Mouse (Mus musculus): ENCODE results near the gene Dvl1.

Dvl1 gene

DNA sequence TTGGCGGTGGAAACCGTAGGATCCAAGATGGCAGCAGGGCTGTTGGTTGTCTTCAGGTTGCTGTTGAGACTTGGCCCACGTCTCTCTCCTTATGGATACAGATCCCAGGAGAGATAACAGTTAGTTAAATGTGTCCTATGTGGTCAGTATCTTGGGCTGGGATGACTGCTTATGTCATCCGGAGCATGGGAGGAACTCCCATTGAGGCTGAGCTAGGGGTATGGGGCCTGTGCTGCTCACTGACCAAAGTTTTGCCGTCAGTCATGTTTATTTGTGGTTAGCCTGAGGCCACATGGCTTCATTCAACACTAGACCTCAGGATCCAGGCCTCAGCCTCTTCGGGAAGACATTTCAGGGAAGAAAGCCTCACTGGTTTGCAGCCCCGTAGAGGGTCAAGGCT lies 24.2 kb downstream of the Dvl1 start:
- no peak for DNase-seq (ENCODE audit: low read depth, low spot score)

DNA sequence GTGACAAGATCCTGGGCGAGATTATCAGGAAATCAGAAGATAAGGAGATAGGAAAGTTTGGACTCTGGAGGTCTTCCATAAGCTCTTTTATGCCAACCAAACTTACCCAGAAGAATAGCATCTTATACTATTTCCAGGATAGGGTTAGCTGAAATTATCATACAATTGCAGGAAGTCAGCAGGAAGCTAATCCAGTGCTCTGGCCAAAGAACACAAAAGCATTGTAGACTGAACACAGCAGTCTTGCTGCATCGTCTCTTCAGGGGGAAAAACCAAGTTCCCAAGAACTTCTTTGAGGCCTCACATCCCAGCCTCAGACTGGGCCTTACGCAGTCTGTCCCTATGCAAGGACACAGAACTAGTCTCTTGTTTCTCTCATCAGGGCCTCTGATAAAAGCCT lies 36.4 kb downstream of the Dvl1 start:
- DNase-seq (ENCODE audit: low read depth, low spot score) = no peak

DNA sequence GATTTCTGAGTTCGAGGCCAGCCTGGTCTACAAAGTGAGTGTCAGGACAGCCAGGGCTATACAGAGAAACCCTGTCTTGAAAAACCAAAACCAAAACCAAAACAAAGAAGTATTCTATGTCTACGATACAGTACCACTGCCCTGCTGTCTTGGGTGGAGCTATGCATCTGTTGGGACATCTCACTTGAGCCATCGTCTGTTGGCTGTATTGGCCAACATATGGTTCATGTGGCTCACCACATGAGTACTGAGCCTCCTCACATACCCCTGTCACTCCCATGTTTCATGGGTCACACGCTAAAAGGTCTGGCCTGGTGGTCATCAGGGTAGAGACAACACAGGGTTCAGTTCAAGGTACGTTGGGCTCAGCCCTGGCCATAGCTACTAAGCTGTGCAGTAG lies 39.1 kb downstream of the Dvl1 start:
- DNase-seq (ENCODE audit: low read depth, low spot score) = no peak

DNA sequence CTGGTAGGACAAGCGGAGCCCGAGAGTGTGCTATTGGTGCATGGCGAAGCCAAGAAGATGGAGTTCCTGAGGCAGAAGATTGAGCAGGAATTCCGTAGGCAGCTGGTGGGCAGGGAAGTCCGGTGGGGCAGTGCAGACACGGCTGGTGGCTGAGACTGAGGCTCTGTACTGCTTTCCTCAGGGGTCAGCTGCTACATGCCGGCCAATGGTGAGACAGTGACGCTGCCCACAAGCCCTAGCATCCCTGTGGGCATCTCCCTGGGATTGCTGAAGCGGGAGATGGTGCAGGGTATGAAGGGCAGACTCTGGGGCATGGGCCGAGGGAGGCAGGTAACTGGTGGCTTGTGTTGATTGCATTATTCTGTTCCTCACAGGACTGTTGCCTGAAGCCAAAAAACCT lies 40.5 kb downstream of the Dvl1 start:
- no peak for DNase-seq (ENCODE audit: low read depth, low spot score)

DNA sequence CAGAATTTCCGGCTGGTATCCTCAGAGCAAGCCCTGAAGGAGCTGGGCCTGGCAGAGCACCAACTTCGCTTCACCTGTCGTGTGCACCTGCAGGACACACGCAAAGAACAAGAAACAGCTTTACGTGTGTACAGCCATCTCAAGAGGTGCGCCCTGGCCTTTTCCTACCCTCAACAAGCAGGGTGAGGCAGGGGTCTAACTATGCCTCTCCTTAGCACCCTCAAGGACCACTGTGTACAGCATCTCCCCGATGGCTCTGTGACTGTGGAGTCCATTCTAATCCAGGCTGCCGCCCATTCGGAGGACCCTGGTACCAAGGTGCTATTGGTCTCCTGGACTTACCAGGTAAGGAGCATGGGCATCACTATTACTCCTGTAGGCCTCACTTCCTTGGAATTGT lies 41.0 kb downstream of the Dvl1 start:
- no peak for DNase-seq (ENCODE audit: low read depth, low spot score)

DNA sequence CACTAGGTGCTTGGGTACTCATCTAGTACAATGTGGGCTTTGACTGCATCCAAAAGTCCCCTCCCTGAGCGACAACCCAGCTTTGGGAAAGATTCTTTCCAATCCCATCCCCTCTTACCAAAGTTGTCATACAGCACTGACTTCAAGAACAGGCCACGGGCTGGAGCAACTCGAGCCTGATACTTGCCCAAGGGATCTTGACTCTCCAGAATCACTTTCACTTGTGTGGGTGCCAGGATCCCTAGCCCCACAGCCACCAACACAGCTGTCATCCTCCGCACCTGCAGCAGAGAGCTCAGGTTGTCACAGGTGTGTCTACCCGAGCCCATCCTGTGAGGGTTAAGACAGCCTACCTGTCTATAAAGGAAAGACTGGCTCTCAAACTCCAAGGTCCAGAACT lies 42.1 kb downstream of the Dvl1 start:
- no peak for DNase-seq (ENCODE audit: low read depth, low spot score)

DNA sequence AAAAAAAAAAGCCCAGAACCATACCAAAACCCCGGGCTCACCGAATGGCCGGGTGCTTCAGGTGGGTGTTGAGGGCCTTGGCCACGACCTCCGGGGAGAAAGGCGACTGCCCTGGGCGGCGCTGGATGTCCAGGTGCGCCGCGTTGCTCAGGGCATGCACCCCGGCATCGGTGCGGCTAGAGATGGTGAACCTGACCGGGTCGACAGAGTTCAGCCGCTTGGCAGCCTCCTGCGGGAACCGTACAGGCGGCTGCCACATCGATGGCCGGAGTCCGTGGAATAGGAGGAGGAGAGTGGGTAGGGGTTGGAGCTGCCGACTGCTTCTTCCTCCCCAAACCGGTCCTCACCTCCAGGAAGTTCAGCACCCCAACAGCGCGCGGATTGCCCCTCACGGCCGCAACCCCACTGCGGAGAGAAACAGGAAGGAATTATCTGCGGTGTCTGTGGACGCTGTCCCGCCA lies 43.8 kb downstream of the Dvl1 start:
- no peak for DNase-seq (ENCODE audit: low read depth, low spot score)

DNA sequence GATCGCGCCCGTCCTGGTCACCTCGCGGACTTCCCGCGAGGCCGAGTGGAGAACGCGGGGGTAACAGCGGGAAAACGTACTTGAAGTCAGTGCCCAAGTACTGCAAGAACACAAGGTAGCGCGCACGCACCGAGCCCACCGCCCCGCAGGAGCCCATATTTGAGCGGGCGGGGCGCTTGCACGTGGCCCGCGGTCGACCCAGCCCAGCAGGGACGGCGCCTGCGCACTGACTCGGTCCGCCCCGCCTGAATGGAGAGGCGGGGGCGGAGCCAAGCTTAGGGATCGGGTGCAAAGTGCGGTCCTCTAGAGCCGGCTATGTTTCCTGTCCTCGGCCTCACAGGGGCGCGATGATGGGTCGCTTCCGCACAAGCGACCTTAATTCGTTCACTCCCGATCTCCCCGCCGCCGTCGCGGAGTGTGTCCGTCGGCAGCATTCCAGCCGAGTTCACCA lies 44.4 kb downstream of the Dvl1 start, which contains the start of the genes Pusl1 and Acap3:
TSS of gene Pusl1 (minus strand) at position 231 of the 451 bp plus-strand sequence.
TSS of gene Acap3 (plus strand) at position 272 of the 451 bp plus-strand sequence.
- DNase-seq (ENCODE audit: low read depth, low spot score) = peak; percentile 90

DNA sequence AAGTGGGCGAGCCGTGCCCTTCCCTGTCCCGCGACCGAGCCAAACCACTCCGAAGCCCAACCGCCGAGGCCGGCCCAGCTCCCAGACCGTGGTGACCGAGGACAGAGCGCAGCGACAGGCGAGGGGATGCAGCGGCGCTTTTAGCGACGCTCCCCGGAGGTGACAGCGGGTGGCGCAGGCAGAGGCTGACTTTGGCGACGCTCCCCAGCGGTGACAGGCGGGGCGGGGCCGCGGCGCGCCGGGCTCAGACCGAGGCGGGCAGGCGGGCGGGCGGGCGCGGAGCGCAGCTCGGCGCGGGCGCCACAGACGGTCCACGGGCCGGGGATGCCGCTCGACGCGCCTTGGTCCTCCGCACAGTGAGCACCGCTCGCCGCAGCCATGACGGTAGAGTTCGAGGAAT lies 44.8 kb downstream of the Dvl1 start:
- DNase-seq (ENCODE audit: low read depth, low spot score) = peak; percentile 74

DNA sequence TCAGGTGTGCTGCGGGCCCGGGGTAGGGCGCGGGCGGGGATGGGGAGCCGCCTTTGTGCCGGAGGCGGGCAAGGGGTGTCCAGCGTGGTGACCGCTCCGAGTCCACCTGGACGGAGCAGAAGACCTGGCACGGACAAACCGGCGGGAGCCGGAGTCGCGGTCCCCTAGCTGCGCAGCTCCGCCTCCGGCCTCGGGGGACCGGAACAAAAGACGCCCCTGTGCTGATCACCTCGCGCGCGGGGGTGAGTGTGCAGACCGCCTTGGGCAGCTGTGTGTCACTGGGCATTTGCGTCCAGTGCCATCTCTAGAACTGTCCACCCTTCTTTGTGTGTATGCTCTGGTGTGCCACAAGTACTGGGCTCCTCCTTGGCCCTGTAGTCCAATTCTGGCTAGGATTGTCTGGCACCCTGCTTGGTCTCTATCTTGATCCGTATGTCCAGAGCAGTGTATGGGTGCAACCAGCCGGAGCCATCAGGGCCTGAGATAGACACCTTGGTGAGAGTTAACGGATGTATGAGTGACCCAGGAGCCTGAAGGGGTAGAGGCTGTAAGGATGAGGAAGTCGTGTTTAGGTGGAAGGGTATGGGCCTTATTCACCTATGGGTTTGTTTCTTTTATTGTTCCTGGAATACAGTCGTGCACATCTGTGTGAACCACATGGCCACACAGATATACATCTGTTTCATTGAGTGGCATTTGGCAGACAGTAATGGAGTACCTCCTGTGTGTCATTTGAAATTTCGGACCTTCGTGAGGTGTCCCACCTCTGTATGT lies 45.4 kb downstream of the Dvl1 start:
- no peak for DNase-seq (ENCODE audit: low read depth, low spot score)

DNA sequence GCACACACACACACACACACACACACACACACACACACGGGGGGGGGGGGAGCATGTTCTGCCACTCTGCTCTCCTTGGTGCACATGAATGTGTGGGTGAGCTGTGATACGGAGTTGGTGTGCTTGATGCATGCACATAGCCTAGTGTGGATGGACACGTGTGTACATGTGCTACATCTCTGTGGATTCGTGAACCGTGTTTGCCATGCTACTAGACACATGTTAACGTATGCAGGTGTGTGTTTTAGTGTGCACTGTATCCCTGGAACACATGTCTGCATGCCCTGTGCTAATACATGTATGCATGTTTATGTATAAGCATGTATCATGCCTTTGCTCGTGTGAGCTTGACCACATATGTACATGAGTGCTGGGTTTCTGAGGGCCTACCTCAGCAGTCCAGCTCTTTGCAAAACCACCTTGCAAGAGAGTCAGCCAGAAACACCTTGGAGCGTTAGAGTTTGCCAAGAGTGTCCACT lies 46.0 kb downstream of the Dvl1 start:
- DNase-seq (ENCODE audit: low read depth, low spot score) = no peak

DNA sequence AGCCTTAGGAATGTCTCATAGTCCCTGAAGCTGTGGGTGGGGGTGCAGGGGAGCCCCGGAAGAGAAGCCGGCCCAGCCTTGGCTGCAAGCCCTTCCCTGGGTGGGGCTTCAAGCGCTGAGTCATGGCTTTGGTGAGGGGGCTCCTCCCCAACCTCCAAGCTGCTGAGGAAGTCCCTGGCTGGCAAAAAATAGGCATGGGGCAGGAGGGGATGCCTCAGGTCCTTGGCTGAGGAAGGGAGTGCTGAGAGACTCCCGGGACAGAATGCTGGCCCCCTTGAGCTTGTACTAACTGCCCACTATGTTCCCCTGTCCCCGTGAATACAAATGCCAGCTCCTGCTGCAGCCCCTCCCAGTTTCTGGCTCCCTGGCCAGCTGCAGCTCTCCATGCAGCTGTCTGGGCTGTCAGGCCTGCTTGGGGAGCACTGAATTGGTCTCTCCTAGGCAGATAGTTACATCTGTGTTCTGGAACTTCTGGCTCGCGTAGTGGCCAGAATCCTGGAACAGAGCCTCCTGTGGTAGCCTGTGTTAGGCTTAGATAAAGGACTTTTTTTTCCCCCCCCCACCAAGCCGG lies 47.2 kb downstream of the Dvl1 start:
- peak; percentile 44 for DNase-seq (ENCODE audit: low read depth, low spot score)

DNA sequence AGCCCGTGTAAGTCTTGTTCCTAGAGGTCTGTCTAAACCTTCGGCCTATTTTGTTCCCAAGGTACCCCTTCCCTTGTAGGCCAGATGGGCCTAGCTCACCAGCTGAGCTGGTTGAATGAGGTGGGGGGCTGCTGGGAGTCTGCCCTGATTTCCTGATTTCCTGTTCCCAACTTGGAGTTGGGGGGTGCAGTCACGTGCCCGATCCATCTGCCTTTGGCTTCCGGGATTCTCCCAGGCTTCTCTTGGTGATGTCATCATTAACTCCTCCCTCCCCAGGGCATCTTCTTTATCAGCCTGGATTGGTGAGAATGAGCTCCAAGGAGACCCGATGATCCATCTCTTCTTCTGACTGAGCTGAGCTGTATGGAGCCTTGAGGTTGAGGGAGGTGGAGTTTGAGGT lies 48.0 kb downstream of the Dvl1 start:
- DNase-seq (ENCODE audit: low read depth, low spot score) = no peak

DNA sequence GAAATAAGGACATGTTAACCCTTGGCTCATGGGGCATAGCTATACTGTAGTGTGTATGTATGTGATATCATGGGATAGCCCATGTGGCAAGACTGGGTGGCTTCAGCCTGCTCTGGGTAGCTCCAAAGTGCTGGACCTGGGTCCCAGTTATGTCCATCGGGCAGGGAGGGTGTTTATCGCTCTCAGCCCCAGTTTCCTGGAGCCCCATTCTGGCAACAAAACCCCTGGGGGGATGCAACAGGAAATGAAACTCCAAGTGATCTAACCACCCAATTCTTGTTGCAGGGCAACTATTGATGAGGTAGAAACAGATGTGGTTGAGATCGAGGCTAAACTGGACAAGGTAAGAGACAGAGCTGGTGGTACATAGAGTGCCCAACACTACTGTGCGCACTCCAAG lies 48.6 kb downstream of the Dvl1 start:
- DNase-seq (ENCODE audit: low read depth, low spot score) = no peak

DNA sequence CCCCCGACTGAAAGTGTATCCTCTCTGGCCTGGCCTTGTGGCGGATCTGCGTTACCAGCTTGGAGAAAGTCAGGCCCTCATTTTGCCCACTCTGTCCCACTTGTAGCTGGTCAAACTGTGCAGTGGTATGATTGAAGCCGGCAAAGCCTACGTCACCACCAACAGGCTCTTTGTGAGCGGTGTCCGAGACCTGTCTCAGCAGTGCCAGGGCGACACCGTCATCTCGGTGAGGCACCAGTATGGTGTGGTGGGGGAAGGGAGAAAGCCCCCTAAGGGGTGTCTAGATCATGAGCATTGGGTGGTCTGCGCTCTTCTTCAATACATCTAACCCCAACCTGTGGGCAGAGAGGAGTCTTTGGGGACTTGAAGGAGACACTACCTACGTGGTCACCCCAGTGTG lies 49.3 kb downstream of the Dvl1 start:
- no peak for DNase-seq (ENCODE audit: low read depth, low spot score)

DNA sequence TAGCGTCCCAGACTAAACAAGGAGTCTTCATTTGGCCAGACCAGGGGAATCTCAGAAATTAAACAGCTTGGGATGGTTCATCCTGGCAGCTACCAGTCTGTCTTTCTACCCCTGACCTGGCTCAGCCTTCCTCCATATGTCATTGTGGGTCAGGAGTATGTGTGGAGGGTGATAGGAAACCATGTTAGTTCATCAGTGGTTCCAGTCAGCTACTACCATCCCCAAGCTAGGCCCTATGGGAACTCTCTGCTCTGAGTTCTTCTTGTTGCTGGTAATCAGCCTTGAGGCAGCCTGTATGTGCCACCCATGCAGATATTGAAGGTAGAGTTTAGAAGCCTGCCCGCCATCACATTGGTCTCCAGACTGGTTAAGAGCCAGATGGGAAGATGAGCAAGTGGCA lies 51.1 kb downstream of the Dvl1 start:
- DNase-seq (ENCODE audit: low read depth, low spot score) = no peak

DNA sequence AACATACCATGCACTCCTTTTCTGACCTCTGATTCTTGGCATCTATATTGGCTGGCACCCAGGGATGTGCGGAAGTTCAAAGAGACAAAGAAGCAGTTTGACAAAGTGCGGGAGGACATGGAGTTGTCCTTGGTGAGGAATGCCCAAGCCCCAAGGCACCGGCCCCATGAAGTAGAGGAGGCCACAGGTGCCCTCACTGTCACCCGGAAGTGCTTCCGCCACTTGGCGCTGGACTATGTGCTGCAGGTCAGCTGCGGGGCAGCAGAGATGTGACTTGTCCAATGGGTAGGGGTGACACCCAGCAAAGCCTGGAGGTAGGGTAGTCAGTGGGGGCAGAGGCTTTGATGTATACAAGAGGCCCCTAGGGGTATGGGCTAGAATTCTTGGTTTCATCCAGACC lies 52.2 kb downstream of the Dvl1 start:
- DNase-seq (ENCODE audit: low read depth, low spot score) = no peak

DNA sequence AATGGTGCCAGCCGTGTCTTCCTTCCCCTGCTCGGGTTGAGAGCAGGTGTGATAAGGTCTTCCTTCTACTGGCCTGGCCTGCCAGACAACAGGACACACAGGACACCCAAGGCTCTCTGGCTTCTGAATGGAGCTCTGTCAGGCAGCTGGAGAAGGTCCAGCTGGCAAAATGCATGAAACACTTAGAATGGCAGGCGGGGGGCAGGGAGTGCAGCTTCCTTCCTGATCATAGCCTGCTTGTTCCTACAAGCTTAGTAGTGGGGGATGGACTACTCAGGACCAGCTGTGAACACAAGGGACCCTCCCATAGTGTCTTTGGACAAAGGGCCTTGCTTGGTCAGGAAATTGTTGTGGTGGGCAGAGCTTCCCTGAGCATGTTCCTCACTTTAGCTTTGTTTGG lies 54.0 kb downstream of the Dvl1 start:
- no peak for DNase-seq (ENCODE audit: low read depth, low spot score)

DNA sequence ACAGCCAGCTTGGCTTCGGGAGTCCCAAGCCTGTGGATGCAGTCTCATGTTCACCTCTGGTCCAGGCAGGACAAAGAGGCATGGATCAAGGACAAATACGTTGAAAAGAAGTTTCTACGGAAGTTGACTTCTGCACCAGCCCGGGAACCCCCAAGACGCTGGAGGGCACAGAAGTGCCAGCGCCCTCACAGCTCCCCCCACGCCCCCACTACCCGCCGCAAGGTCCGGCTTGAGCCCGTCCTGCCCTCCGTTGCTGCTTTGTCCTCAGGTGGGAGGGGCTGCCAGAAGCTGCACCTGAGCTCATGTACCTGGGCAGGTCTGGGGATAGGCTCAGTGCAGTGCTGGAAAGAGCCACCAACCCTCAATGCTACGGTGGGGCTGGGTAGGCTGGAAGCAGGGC lies 56.0 kb downstream of the Dvl1 start:
- no peak for DNase-seq (ENCODE audit: low read depth, low spot score)

DNA sequence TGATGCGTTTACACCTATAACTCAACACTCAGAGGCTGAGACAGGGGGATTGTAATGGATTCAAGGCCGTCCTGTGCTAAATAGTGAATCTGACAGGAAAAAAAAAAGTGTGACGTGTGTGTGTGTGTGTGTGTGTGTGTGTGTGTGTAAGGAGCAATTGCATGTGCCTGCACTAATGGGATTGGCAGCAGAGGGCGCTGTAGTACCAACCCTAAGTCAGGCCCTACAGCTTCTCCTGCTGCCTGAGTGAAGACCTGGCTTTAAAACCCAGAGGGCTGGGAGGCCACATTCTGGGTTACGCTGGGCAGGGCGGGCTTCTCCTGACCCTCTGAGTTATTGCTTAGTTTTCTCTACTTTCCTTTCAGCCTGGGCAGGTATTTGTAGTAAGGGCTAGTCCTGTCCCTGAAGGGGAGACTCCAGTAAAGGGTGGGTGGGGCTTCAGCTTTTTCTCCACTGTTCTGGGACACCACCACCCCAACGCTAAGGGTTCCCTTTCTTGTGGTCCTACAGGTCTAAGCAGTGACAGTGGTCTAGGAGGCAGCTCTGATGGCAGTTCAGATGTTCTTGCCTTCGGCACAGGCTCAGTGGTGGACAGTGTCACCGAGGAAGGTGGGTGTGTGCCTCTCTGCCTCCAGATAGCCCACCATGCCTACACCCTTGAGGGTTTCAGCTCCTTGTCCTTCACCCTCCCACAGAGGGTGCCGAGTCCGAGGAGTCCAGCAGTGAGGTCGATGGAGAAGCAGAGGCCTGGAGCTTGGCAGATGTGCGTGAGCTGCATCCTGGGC lies 57.3 kb downstream of the Dvl1 start:
- no peak for DNase-seq (ENCODE audit: low read depth, low spot score)

DNA sequence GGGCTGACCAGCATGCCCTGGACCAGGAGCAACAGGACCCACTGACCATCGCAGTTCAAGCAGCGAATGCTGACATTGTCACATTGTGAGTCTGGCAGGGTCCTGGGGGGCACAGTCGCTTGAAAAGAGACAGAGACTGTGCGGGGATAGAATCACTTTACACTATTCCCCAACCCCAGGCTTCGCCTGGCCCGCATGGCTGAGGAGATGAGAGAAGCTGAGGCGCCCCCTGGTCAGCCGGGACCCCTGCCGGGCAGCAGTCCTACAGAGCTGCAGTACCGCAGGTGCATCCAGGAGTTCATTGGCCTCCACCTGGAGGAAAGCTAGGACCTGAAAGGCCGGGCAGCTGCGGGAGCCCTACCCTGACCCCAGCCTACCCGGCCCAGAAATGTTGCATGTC lies 58.4 kb downstream of the Dvl1 start:
- DNase-seq (ENCODE audit: low read depth, low spot score) = no peak

DNA sequence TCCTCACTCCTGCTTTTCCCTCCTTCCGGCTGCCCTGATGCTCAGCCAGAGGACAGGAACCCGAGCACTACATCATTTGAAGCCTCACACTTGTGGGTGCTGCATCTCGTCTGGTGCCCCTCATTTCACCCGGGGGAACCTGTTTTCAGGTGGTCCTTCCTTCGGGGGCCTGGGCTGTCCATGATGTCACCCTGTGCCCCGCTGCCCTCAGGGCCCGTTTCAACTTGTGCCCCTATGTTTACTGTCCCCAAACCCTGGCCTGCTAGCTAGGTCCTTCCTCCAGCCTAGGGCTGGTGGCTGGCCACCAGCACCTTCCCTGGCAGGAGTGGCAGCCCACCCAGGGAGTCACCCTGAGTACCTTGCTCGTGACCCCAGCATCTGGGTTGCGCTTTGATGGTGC lies 58.9 kb downstream of the Dvl1 start:
- no peak for DNase-seq (ENCODE audit: low read depth, low spot score)

Data from c-Kit-negative CD71-positive TER-119-positive erythroid progenitor cells, embryonic 14.5 days (primary cell).